Mouse (Mus musculus) erythroblast, embryonic 14.5 days (primary cell): ENCODE results near the gene Tnpo1. TPM values are rescaled to one million over a fixed set of nuclear protein-coding genes. Genes with fewer than 3 reads are reported as not detected.

Experiments
- H3K27me3 ChIP-seq: 2 replicates; pipeline ENCODE4 v1.6.1; 2012; ENCODE audit warnings: inconsistent platforms; ENCODE audit not compliant: control insufficient read depth
- H3K36me3 ChIP-seq: 2 replicates; pipeline ENCODE4 v1.6.1; 2012; ENCODE audit warnings: mild to moderate bottlenecking, inconsistent platforms; ENCODE audit not compliant: control insufficient read depth
- H3K4me1 ChIP-seq: 2 replicates; pipeline ENCODE4 v1.6.1; 2012; ENCODE audit warnings: inconsistent platforms; ENCODE audit not compliant: control insufficient read depth
- H3K4me3 ChIP-seq: replicated peaks from 2 replicates; pipeline ENCODE3; 2012; ENCODE audit warnings: moderate library complexity, mild to moderate bottlenecking, inconsistent platforms
- H3K9me3 ChIP-seq: 2 replicates; pipeline ENCODE4 v1.6.1; 2012; ENCODE audit warnings: low read length, inconsistent platforms, mixed read lengths; ENCODE audit not compliant: control insufficient read depth
- GATA1 ChIP-seq: IDR thresholded peaks from 2 replicates; pipeline ENCODE4 v1.6.1; 2012; ENCODE audit warnings: low read length, inconsistent platforms, mixed read lengths
- TAL1 ChIP-seq: IDR thresholded peaks from 3 replicates; pipeline ENCODE4 v1.6.1; 2012; ENCODE audit warnings: low read length, inconsistent platforms, mixed read lengths
- polyA plus RNA-seq: library from polyadenylated mRNA; stranded (reverse); fragments of >175 nt; gene quantifications from 2 replicates; pipeline ENCODE4 v1.2.3, GENCODE M21; 2012

Gene Tnpo1
- polyA plus RNA-seq, 1 experiment = 0.25 TPM

- TF ChIP-seq GATA1 (no peak), TAL1 (no peak)
- H3K27me3 ChIP-seq = no peaks in the 10 kb centered on the region
- peaks cover 2% of the 10 kb centered on the region for H3K4me1 ChIP-seq
- no peaks in the 10 kb centered on the region for H3K36me3 ChIP-seq
- no peaks in the 10 kb centered on the region for H3K9me3 ChIP-seq
- no peak overlapping the region for H3K4me3 ChIP-seq
These were observed 29.0 kb upstream of the Tnpo1 start for GRCm38 (mm10) chr13:98955226-98955625.

GRCm38 (mm10) chr13:98953830-98954229 lies 27.6 kb upstream of the Tnpo1 start:
- Histone ChIP-seq H3K4me1 (peaks cover 2% of the 10 kb centered on the region), H3K27me3 (no peaks in the 10 kb centered on the region), H3K4me3 (no peak overlapping the region), H3K36me3 (no peaks in the 10 kb centered on the region), H3K9me3 (no peaks in the 10 kb centered on the region)
- TF ChIP-seq GATA1 (no peak), TAL1 (no peak)

GRCm38 (mm10) chr13:98951951-98952350 lies 25.8 kb upstream of the Tnpo1 start:
- Histone ChIP-seq H3K9me3 (no peaks in the 10 kb centered on the region), H3K4me3 (no peak overlapping the region), H3K36me3 (no peaks in the 10 kb centered on the region), H3K27me3 (no peaks in the 10 kb centered on the region), H3K4me1 (peaks cover 2% of the 10 kb centered on the region)
- no peak for TF ChIP-seq GATA1
- TF ChIP-seq TAL1 = no peak

GRCm38 (mm10) chr13:98948146-98948545 lies 22.0 kb upstream of the Tnpo1 start:
- Histone ChIP-seq H3K27me3 (no peaks in the 10 kb centered on the region), H3K4me1 (peaks cover 13% of the 10 kb centered on the region), H3K4me3 (no peak overlapping the region), H3K36me3 (no peaks in the 10 kb centered on the region), H3K9me3 (no peaks in the 10 kb centered on the region)
- no peak for TF ChIP-seq GATA1
- TF ChIP-seq TAL1 = no peak

GRCm38 (mm10) chr13:98946434-98946833 lies 20.2 kb upstream of the Tnpo1 start:
- Histone ChIP-seq H3K27me3 (no peaks in the 10 kb centered on the region), H3K4me1 (peaks cover 16% of the 10 kb centered on the region), H3K36me3 (no peaks in the 10 kb centered on the region), H3K9me3 (no peaks in the 10 kb centered on the region), H3K4me3 (no peak overlapping the region)
- TF ChIP-seq GATA1 = no peak
- TF ChIP-seq TAL1 = no peak

GRCm38 (mm10) chr13:98945908-98946307 lies 19.7 kb upstream of the Tnpo1 start:
- Histone ChIP-seq H3K27me3 (no peaks in the 10 kb centered on the region), H3K4me1 (peaks cover 16% of the 10 kb centered on the region), H3K9me3 (no peaks in the 10 kb centered on the region), H3K36me3 (no peaks in the 10 kb centered on the region), H3K4me3 (no peak overlapping the region)
- TF ChIP-seq GATA1 (no peak), TAL1 (no peak)

- Histone ChIP-seq H3K9me3 (no peaks in the 10 kb centered on the region), H3K27me3 (no peaks in the 10 kb centered on the region), H3K4me1 (peaks cover 16% of the 10 kb centered on the region), H3K36me3 (no peaks in the 10 kb centered on the region), H3K4me3 (peak overlapping the region; percentile 61)
- no peak for TF ChIP-seq GATA1
- no peak for TF ChIP-seq TAL1
These were observed 19.2 kb upstream of the Tnpo1 start for GRCm38 (mm10) chr13:98945381-98945780.

- no peak for TF ChIP-seq TAL1
- TF ChIP-seq GATA1 = no peak
- Histone ChIP-seq H3K9me3 (no peaks in the 10 kb centered on the region), H3K36me3 (no peaks in the 10 kb centered on the region), H3K27me3 (no peaks in the 10 kb centered on the region), H3K4me3 (peak overlapping the region; percentile 61), H3K4me1 (peaks cover 16% of the 10 kb centered on the region)
These were observed 18.5 kb upstream of the Tnpo1 start for GRCm38 (mm10) chr13:98944620-98945081.

- Histone ChIP-seq H3K36me3 (no peaks in the 10 kb centered on the region), H3K4me3 (no peak overlapping the region), H3K4me1 (peaks cover 16% of the 10 kb centered on the region), H3K9me3 (no peaks in the 10 kb centered on the region), H3K27me3 (no peaks in the 10 kb centered on the region)
- TF ChIP-seq GATA1 (no peak), TAL1 (no peak)
These were observed 16.2 kb upstream of the Tnpo1 start for GRCm38 (mm10) chr13:98942360-98942759.

- Histone ChIP-seq H3K4me1 (peaks cover 16% of the 10 kb centered on the region), H3K9me3 (no peaks in the 10 kb centered on the region), H3K4me3 (no peak overlapping the region), H3K36me3 (no peaks in the 10 kb centered on the region), H3K27me3 (no peaks in the 10 kb centered on the region)
- no peak for TF ChIP-seq GATA1
These were observed 15.7 kb upstream of the Tnpo1 start for GRCm38 (mm10) chr13:98941829-98942343.
